Mouse (Mus musculus) testis, adult 2 months (tissue): ENCODE measurements around the gene Ttc28. TPM values are rescaled to one million over a fixed set of nuclear protein-coding genes. Genes with fewer than 3 reads are reported as not detected.

ENCODE experiments used
- H3K27ac ChIP-seq: fragments of 200-500 bp; 2 replicates; pipeline ENCODE4 v1.5.1; 2012; ENCODE audit warnings: low read depth, low read length; ENCODE audit not compliant: control insufficient read depth, insufficient read depth
- H3K27me3 ChIP-seq: fragments of 200-500 bp; 2 replicates; pipeline ENCODE4 v1.6.1; 2012; ENCODE audit warnings: mild to moderate bottlenecking, low read length, moderate library complexity; ENCODE audit not compliant: control insufficient read depth, insufficient read depth
- H3K36me3 ChIP-seq: fragments of 200-500 bp; 2 replicates; pipeline ENCODE4 v1.6.1; 2012; ENCODE audit warnings: mild to moderate bottlenecking, low read length; ENCODE audit not compliant: control insufficient read depth, insufficient read depth
- H3K4me1 ChIP-seq: fragments of 200-500 bp; 2 replicates; pipeline ENCODE4 v1.6.1; 2012; ENCODE audit warnings: low read length; ENCODE audit not compliant: control insufficient read depth, insufficient read depth
- H3K4me3 ChIP-seq: fragments of 200-500 bp; 2 replicates; pipeline ENCODE4 v1.5.1; 2012; ENCODE audit warnings: low read depth, mild to moderate bottlenecking, low read length, moderate library complexity, mixed read lengths; ENCODE audit not compliant: control insufficient read depth
- CTCF ChIP-seq: fragments of 200-500 bp; IDR thresholded peaks from 2 replicates; pipeline ENCODE4 v1.5.1; 2012; ENCODE audit warnings: low read depth, mild to moderate bottlenecking, inconsistent platforms, low read length, moderate library complexity; ENCODE audit not compliant: control insufficient read depth, insufficient read depth, insufficient replicate concordance
- POLR2A ChIP-seq: fragments of 200-500 bp; IDR thresholded peaks from 2 replicates; pipeline ENCODE4 v1.6.1; 2012; ENCODE audit warnings: low read depth, mild to moderate bottlenecking, inconsistent platforms, low read length, moderate library complexity; ENCODE audit not compliant: control insufficient read depth
- polyA plus RNA-seq: library from polyadenylated mRNA; depleted of rRNA; stranded (reverse); fragments of >200 nt; gene quantifications from 2 replicates; pipeline ENCODE4 v1.2.3, GENCODE M21; 2012

Gene Ttc28
- polyA plus RNA-seq, 1 experiment = 4.6 TPM

- Histone ChIP-seq H3K27ac (no peak overlapping the region), H3K4me1 (peaks cover 2% of the 10 kb centered on the region; the same call in 1 of the 2 replicates), H3K36me3 (no peaks in the 10 kb centered on the region), H3K4me3 (no peak overlapping the region), H3K27me3 (no peaks in the 10 kb centered on the region)
- no peak for TF ChIP-seq CTCF
- TF ChIP-seq POLR2A = no peak
Measured at GRCm38 (mm10) chr5:111011271-111011670, 131.7 kb downstream of the Ttc28 start.

GRCm38 (mm10) chr5:111012064-111012463 is 132.5 kb downstream of the Ttc28 start:
- TF ChIP-seq CTCF = no peak
- TF ChIP-seq POLR2A = no peak
- Histone ChIP-seq H3K27ac (no peak overlapping the region), H3K27me3 (no peaks in the 10 kb centered on the region), H3K4me3 (no peak overlapping the region), H3K4me1 (peaks cover 2% of the 10 kb centered on the region; the same call in 1 of the 2 replicates), H3K36me3 (no peaks in the 10 kb centered on the region)

- H3K4me1 ChIP-seq = peaks cover 2% of the 10 kb centered on the region; the same call in 1 of the 2 replicates
Measured at GRCm38 (mm10) chr5:111012587-111012986, 133.0 kb downstream of the Ttc28 start.

GRCm38 (mm10) chr5:111014960-111015359 is 135.4 kb downstream of the Ttc28 start:
- Histone ChIP-seq H3K4me1 (peaks cover 2% of the 10 kb centered on the region; the same call in 1 of the 2 replicates), H3K27ac (no peak overlapping the region), H3K4me3 (no peak overlapping the region), H3K27me3 (no peaks in the 10 kb centered on the region), H3K36me3 (no peaks in the 10 kb centered on the region)
- TF ChIP-seq POLR2A = no peak
- TF ChIP-seq CTCF = no peak

More at GRCm38 (mm10) chr5:111012587-111012986, 133.0 kb downstream of the Ttc28 start:
- no peaks in the 10 kb centered on the region for H3K27me3 ChIP-seq
- TF ChIP-seq CTCF = no peak
- no peak for TF ChIP-seq POLR2A
- no peak overlapping the region for H3K4me3 ChIP-seq
- no peaks in the 10 kb centered on the region for H3K36me3 ChIP-seq
- H3K27ac ChIP-seq = no peak overlapping the region

- Histone ChIP-seq H3K27ac (no peak overlapping the region), H3K4me3 (no peak overlapping the region), H3K4me1 (no peaks in the 10 kb centered on the region), H3K27me3 (no peaks in the 10 kb centered on the region), H3K36me3 (no peaks in the 10 kb centered on the region)
- TF ChIP-seq POLR2A = no peak
- TF ChIP-seq CTCF = no peak
Measured at GRCm38 (mm10) chr5:111017319-111017718, 137.7 kb downstream of the Ttc28 start.

GRCm38 (mm10) chr5:111022339-111022738 is 142.7 kb downstream of the Ttc28 start:
- no peaks in the 10 kb centered on the region for H3K36me3 ChIP-seq
- no peaks in the 10 kb centered on the region for H3K27me3 ChIP-seq
- H3K27ac ChIP-seq = no peak overlapping the region
- H3K4me1 ChIP-seq = no peaks in the 10 kb centered on the region
- H3K4me3 ChIP-seq = no peak overlapping the region
- no peak for TF ChIP-seq POLR2A
- TF ChIP-seq CTCF = no peak

- Histone ChIP-seq H3K27me3 (no peaks in the 10 kb centered on the region), H3K4me1 (no peaks in the 10 kb centered on the region), H3K27ac (no peak overlapping the region), H3K4me3 (no peak overlapping the region), H3K36me3 (no peaks in the 10 kb centered on the region)
- TF ChIP-seq POLR2A (no peak), CTCF (no peak)
Measured at GRCm38 (mm10) chr5:111022940-111023339, 143.3 kb downstream of the Ttc28 start.

GRCm38 (mm10) chr5:111024621-111025020 is 145.0 kb downstream of the Ttc28 start:
- no peak overlapping the region for H3K4me3 ChIP-seq
- H3K4me1 ChIP-seq = no peaks in the 10 kb centered on the region
- H3K27me3 ChIP-seq = no peaks in the 10 kb centered on the region
- H3K27ac ChIP-seq = no peak overlapping the region
- TF ChIP-seq POLR2A (no peak), CTCF (no peak)
- no peaks in the 10 kb centered on the region for H3K36me3 ChIP-seq
